Mouse (Mus musculus): Measurements from ENCODE around the gene Olfr780. TPM values are rescaled to one million over a fixed set of nuclear protein-coding genes. Genes with fewer than 3 reads are reported as not detected.

Olfr780 gene
- not detected for polyA plus RNA-seq (2014; fragmentation: Illumina TruSeq; extraction: RNeasy Lipid Tissue Mini Kit (QIAGEN cat#74804); ENCODE audit: low read depth, low replicate concordance)

DNA sequence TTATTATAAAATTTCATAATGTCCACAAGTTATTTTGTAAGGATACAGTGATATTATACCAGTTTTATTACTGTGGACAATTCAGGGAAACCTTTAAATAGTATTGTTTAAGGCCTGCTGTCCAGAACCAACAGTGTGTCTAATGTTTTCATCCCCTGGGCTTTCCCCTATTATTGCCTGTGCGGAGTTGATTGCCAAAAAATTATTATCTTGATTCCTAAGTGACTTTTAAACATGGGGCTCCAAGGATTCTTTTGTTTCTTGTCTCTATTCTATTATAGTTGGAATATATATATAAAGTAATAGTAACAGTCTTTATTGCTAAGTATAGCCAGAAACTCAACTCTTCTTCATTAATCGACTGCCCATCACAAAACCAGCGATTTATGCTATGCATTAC, at the start of gene Olfr780:
Gene Olfr780, plus strand, starts transcription at position 301 of the 400 bp plus-strand sequence.

DNA sequence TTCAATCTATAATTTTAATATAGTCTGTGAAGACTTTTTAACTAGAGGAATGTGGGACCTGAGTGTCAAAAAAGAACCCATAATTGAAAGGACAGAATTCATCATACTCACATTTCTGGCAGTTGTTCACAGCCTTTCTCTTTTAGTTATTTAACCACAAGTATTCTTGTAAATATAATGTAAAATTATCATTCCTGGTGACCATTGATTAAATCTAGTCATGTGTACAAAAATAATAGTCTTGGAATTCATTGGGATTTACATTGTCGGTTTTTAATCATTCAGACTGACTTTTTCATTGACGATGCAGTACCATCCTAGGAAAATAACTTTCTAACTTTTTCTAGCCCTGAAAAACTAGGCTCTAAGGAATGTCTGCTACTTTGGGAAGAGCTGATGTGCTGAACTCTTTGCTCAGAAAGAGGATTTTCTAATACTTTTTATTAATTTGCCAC, 46.8 kb upstream of the Olfr780 start, which contains the start of gene Olfr777:
Gene Olfr777, minus strand, starts transcription at position 405 of the 455 bp plus-strand sequence.

DNA sequence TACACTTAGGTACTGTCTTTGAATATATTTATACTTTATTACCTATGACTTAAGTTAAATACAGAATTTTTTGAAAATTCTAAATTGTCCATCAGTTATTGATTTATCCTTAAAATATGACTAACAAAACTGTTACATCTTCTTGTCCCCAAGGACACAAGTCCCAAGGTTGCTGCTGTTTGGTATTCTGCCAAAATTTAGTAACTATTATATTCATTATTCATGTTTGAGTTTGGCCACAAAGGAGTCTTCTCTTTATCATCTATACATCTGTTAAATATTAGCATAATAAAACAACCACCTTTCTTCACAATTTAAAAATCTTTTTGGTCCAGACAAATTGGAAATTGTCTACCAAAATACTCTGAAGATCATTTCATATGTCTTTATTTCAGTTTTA, 10.6 kb downstream of the Olfr780 start, which contains the start of gene Olfr781:
Gene Olfr781, plus strand, starts transcription at position 301 of the 400 bp plus-strand sequence.

DNA sequence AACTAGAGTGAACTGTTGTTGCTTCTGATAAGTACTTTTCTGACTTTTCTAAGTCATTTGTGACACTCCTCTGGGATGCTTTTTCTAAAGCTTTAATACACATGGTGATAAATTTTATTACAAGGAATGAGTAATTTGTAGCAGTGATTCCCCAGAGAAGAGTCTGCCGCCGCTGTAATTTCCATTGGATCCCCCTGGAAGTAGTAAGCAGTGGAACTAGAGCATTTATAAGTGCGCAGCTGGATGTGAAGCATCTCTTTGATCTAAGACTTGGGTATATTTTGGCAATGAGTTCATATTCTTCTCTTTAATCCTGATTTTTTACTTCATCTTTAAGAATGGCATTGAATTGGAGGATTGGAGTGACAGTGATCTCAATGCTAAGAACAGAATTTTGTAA, 30.6 kb downstream of the Olfr780 start, which contains the start of gene Olfr782:
Gene Olfr782, plus strand, starts transcription at position 301 of the 400 bp plus-strand sequence.

Other genes with a start within 250 kb of the Olfr780 start
- gene Olfr766-ps1, start 249.1 kb upstream of the Olfr780 start, polyA plus RNA-seq (2014; fragmentation: Illumina TruSeq; extraction: RNeasy Lipid Tissue Mini Kit (QIAGEN cat#74804); ENCODE audit: low read depth, low replicate concordance) = not detected
- not detected for gene Olfr767, start 235.2 kb upstream of the Olfr780 start, polyA plus RNA-seq (2014; fragmentation: Illumina TruSeq; extraction: RNeasy Lipid Tissue Mini Kit (QIAGEN cat#74804); ENCODE audit: low read depth, low replicate concordance)
- gene Olfr768, start 218.7 kb upstream of the Olfr780 start, polyA plus RNA-seq (2014; fragmentation: Illumina TruSeq; extraction: RNeasy Lipid Tissue Mini Kit (QIAGEN cat#74804); ENCODE audit: low read depth, low replicate concordance) = not detected
- not detected for gene Olfr769, start 200.3 kb upstream of the Olfr780 start, polyA plus RNA-seq (2014; fragmentation: Illumina TruSeq; extraction: RNeasy Lipid Tissue Mini Kit (QIAGEN cat#74804); ENCODE audit: low read depth, low replicate concordance)
- gene Olfr770, start 179.1 kb upstream of the Olfr780 start, polyA plus RNA-seq (2014; fragmentation: Illumina TruSeq; extraction: RNeasy Lipid Tissue Mini Kit (QIAGEN cat#74804); ENCODE audit: low read depth, low replicate concordance) = not detected
- gene Olfr771, start 153.4 kb upstream of the Olfr780 start, polyA plus RNA-seq (2014; fragmentation: Illumina TruSeq; extraction: RNeasy Lipid Tissue Mini Kit (QIAGEN cat#74804); ENCODE audit: low read depth, low replicate concordance) = not detected
- gene Olfr772, start 140.2 kb upstream of the Olfr780 start, polyA plus RNA-seq (2014; fragmentation: Illumina TruSeq; extraction: RNeasy Lipid Tissue Mini Kit (QIAGEN cat#74804); ENCODE audit: low read depth, low replicate concordance) = not detected
- gene Olfr773, start 130.7 kb upstream of the Olfr780 start, polyA plus RNA-seq (2014; fragmentation: Illumina TruSeq; extraction: RNeasy Lipid Tissue Mini Kit (QIAGEN cat#74804); ENCODE audit: low read depth, low replicate concordance) = not detected
- gene Olfr774, start 81.9 kb upstream of the Olfr780 start, polyA plus RNA-seq (2014; fragmentation: Illumina TruSeq; extraction: RNeasy Lipid Tissue Mini Kit (QIAGEN cat#74804); ENCODE audit: low read depth, low replicate concordance) = not detected
- gene Olfr775, start 69.7 kb upstream of the Olfr780 start, polyA plus RNA-seq (2014; fragmentation: Illumina TruSeq; extraction: RNeasy Lipid Tissue Mini Kit (QIAGEN cat#74804); ENCODE audit: low read depth, low replicate concordance) = not detected
- gene Olfr776, start 59.0 kb upstream of the Olfr780 start, polyA plus RNA-seq (2014; fragmentation: Illumina TruSeq; extraction: RNeasy Lipid Tissue Mini Kit (QIAGEN cat#74804); ENCODE audit: low read depth, low replicate concordance) = not detected
- gene Olfr777, start 46.6 kb upstream of the Olfr780 start, polyA plus RNA-seq (2014; fragmentation: Illumina TruSeq; extraction: RNeasy Lipid Tissue Mini Kit (QIAGEN cat#74804); ENCODE audit: low read depth, low replicate concordance) = not detected
- gene Olfr781, start 10.7 kb downstream of the Olfr780 start, polyA plus RNA-seq (2014; fragmentation: Illumina TruSeq; extraction: RNeasy Lipid Tissue Mini Kit (QIAGEN cat#74804); ENCODE audit: low read depth, low replicate concordance) = not detected
- not detected for gene Olfr782, start 30.7 kb downstream of the Olfr780 start, polyA plus RNA-seq (2014; fragmentation: Illumina TruSeq; extraction: RNeasy Lipid Tissue Mini Kit (QIAGEN cat#74804); ENCODE audit: low read depth, low replicate concordance)
- gene Olfr784, start 66.0 kb downstream of the Olfr780 start, polyA plus RNA-seq (2014; fragmentation: Illumina TruSeq; extraction: RNeasy Lipid Tissue Mini Kit (QIAGEN cat#74804); ENCODE audit: low read depth, low replicate concordance) = not detected
- not detected for gene Olfr785, start 87.3 kb downstream of the Olfr780 start, polyA plus RNA-seq (2014; fragmentation: Illumina TruSeq; extraction: RNeasy Lipid Tissue Mini Kit (QIAGEN cat#74804); ENCODE audit: low read depth, low replicate concordance)
- not detected for gene Olfr786, start 109.2 kb downstream of the Olfr780 start, polyA plus RNA-seq (2014; fragmentation: Illumina TruSeq; extraction: RNeasy Lipid Tissue Mini Kit (QIAGEN cat#74804); ENCODE audit: low read depth, low replicate concordance)
- not detected for gene Olfr787, start 143.7 kb downstream of the Olfr780 start, polyA plus RNA-seq (2014; fragmentation: Illumina TruSeq; extraction: RNeasy Lipid Tissue Mini Kit (QIAGEN cat#74804); ENCODE audit: low read depth, low replicate concordance)
- gene Olfr788, start 152.9 kb downstream of the Olfr780 start, polyA plus RNA-seq (2014; fragmentation: Illumina TruSeq; extraction: RNeasy Lipid Tissue Mini Kit (QIAGEN cat#74804); ENCODE audit: low read depth, low replicate concordance) = not detected
- gene Olfr789, start 166.6 kb downstream of the Olfr780 start, polyA plus RNA-seq (2014; fragmentation: Illumina TruSeq; extraction: RNeasy Lipid Tissue Mini Kit (QIAGEN cat#74804); ENCODE audit: low read depth, low replicate concordance) = not detected
- not detected for gene Olfr790, start 180.4 kb downstream of the Olfr780 start, polyA plus RNA-seq (2014; fragmentation: Illumina TruSeq; extraction: RNeasy Lipid Tissue Mini Kit (QIAGEN cat#74804); ENCODE audit: low read depth, low replicate concordance)
- gene Olfr791, start 203.7 kb downstream of the Olfr780 start, polyA plus RNA-seq (2014; fragmentation: Illumina TruSeq; extraction: RNeasy Lipid Tissue Mini Kit (QIAGEN cat#74804); ENCODE audit: low read depth, low replicate concordance) = not detected
- not detected for gene Olfr792, start 221.0 kb downstream of the Olfr780 start, polyA plus RNA-seq (2014; fragmentation: Illumina TruSeq; extraction: RNeasy Lipid Tissue Mini Kit (QIAGEN cat#74804); ENCODE audit: low read depth, low replicate concordance)
- not detected for gene Olfr794, start 249.5 kb downstream of the Olfr780 start, polyA plus RNA-seq (2014; fragmentation: Illumina TruSeq; extraction: RNeasy Lipid Tissue Mini Kit (QIAGEN cat#74804); ENCODE audit: low read depth, low replicate concordance)

Data from adipose tissue, adult 10 weeks (tissue).